Mouse (Mus musculus) layer of hippocampus, postnatal 10 days (tissue): ENCODE results near the gene Mup14. TPM values are rescaled to one million over a fixed set of nuclear protein-coding genes. Genes with fewer than 3 reads are reported as not detected.
"Not testable (repeated sequence)": the region's sequence is repeated elsewhere in the genome, so short reads cannot be mapped to it uniquely, and the experiment has no call there.

Source experiments
- DNase-seq, 2 experiments: peaks; one replicate each; pipeline ENCODE4 v3.0.0; 2021; ENCODE audit warnings: low spot score in 2 of 2
- long read RNA-seq: library from polyadenylated mRNA; stranded (forward); transcript quantifications from one replicate; pipeline ENCODE4 v2.0.0, GENCODE M21; 2023
- total RNA-seq, 2 experiments: library from RNA; stranded (reverse); gene quantifications; 2 replicates each; pipeline ENCODE4 v1.2.3; 2021

Mup14 gene
- not detected for total RNA-seq
- long read RNA-seq = 0 reads

DNA sequence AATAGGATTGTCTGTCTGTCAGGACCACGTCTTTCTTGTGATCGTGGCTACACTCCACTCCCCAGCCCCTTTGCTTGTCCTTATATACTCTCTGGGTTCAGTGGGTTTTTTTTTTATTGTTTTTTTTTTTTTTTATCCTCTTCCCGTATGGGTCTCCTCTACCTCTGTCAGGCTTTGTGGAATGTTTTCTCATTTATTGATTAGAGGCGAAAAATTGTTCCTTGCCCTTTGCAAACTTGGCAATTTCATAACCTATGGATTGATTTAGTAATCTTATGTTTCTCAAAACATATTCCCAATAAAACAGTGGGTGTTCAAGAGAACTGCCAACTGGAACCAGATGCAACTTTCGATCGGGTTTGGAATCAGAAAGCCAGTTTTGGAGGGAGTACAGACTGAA lies at the start of gene Mup14:
TSS of gene Mup14 (minus strand) at position 101 of the 400 bp plus-strand sequence.
- not testable (repeated sequence) for DNase-seq

DNA sequence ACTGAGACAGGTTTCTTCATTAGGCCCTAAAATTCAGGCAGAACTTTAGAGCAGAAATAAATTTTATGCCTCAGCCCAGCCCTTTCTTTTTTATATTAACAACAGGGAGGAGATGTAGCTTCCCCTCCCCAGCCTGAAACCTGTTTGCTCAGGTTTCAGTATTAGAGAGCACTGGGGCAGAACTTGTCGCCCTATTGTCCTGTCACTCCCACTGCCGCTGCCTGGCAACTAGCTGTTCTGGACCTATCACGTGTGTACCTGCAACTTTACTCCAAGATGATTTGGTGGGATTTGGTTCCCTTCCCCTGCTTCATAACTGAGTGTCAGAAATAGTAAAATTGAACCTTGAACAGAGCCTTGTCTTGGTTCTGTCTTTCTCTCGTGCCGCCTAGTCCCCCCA lies 34.3 kb upstream of the Mup14 start:
- DNase-seq = not testable (repeated sequence)

Other genes starting within 250 kb of the Mup14 start
- gene Mup13, start 75.7 kb downstream of the Mup14 start, total RNA-seq = not detected
- gene Mup15, start 135.7 kb upstream of the Mup14 start, total RNA-seq = not detected
- not detected for gene Mup16, start 215.5 kb upstream of the Mup14 start, total RNA-seq